Mouse (Mus musculus): ENCODE measurements around the gene Igdcc3. TPM values are rescaled to one million over a fixed set of nuclear protein-coding genes. Genes with fewer than 3 reads are reported as not detected.

The Igdcc3 gene
- total and polyA plus RNA-seq, 3 experiments, result 0.49 TPM; not detected in 2

DNA sequence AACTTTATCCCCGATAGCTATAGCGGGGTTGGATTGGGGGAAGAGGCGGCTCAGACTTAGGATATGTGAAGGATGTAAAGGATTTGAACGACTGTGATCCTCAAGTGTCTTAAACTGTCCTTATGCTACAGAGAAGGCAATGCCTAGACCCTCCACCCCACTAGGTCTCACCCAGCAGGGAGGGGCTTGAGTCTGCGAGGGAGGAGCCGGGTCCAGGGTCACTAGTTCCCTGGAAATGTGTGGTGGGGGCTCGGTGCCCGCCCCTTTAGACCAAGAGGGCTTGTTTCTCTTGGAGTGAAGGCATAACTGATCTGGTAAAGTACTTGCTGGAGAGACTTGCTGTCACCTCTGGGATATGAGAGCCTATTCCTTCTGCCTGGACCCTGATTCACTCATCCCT is 1.4 kb downstream of the Igdcc3 start:
- ATAC-seq (ENCODE audit: extremely low read depth, insufficient number of reproducible peaks, low FRiP score, poor library complexity, severe bottlenecking), result no peak

GRCm38 (mm10) chr9:65146001-65146400 is 5.0 kb downstream of the Igdcc3 start:
- ATAC-seq (ENCODE audit: extremely low read depth, insufficient number of reproducible peaks, low FRiP score, poor library complexity, severe bottlenecking), result no peak
- no peaks in the 10 kb centered on the region for H3K36me3 ChIP-seq (replicated peaks)
- TF ChIP-seq CTCF (IDR thresholded peaks at IDR 0.05; ENCODE audit: low read depth, low read length) (no peak), GATA1 (IDR thresholded peaks at IDR 0.05; ENCODE audit: borderline replicate concordance, low read length) (no peak), GATA2 (IDR thresholded peaks at IDR 0.05; ENCODE audit: borderline replicate concordance, low read depth, low read length) (no peak), TAL1 (conservative IDR thresholded peaks at IDR 0.05; ENCODE audit: low read depth, low read length) (no peak), POLR2AphosphoS5 (IDR thresholded peaks at IDR 0.05; ENCODE audit: insufficient replicate concordance, low read depth, low read length) (no peak)
- peaks cover 11% of the 10 kb centered on the region for H3K9me3 ChIP-seq (replicated peaks)
- peaks cover 37% of the 10 kb centered on the region for H3K27me3 ChIP-seq (ENCODE audit: insufficient read depth, low read length)
- H3K4me1 ChIP-seq (ENCODE audit: insufficient read depth, low read depth, low read length), result no peaks in the 10 kb centered on the region
- H3K4me3 ChIP-seq (ENCODE audit: low read depth, low read length), result no peak overlapping the region
- no peak for DNase-seq (ENCODE audit: low spot score)

More for the DNA sequence above, 1.4 kb downstream of the Igdcc3 start:
- no peak for DNase-seq (ENCODE audit: low spot score)
- Histone ChIP-seq H3K9me3 (replicated peaks) (peaks cover 20% of the 10 kb centered on the region), H3K36me3 (replicated peaks) (no peaks in the 10 kb centered on the region), H3K4me3 (ENCODE audit: low read depth, low read length) (no peak overlapping the region), H3K4me1 (ENCODE audit: insufficient read depth, low read depth, low read length) (no peaks in the 10 kb centered on the region), H3K27me3 (ENCODE audit: insufficient read depth, low read length) (peaks cover 41% of the 10 kb centered on the region)
- TF ChIP-seq GATA1 (IDR thresholded peaks at IDR 0.05; ENCODE audit: borderline replicate concordance, low read length) (no peak), POLR2AphosphoS5 (IDR thresholded peaks at IDR 0.05; ENCODE audit: insufficient replicate concordance, low read depth, low read length) (no peak), GATA2 (IDR thresholded peaks at IDR 0.05; ENCODE audit: borderline replicate concordance, low read depth, low read length) (no peak), TAL1 (conservative IDR thresholded peaks at IDR 0.05; ENCODE audit: low read depth, low read length) (no peak), CTCF (IDR thresholded peaks at IDR 0.05; ENCODE audit: low read depth, low read length) (no peak)

DNA sequence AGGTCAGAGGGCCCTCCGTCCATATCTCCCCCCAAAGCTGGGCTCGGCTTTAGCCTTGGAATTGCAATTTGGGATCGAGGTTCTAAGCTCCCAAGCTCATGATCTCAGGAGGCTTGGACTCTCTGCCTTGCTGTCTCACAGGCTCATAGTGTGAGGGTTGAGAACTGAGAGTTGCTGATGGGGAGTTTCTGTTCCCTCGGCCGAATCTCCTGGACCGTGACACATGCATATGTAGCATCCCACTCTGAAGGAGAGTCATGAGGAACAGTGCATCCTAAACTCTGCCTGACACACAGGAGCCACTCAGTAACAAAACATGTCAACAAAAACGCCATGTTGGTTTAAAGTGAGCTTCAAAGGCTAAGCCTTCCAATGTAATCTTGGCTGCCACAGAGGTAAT is 7.5 kb downstream of the Igdcc3 start:
- TF ChIP-seq POLR2AphosphoS5 (IDR thresholded peaks at IDR 0.05; ENCODE audit: insufficient replicate concordance, low read depth, low read length), result no peak
- TF ChIP-seq CTCF (IDR thresholded peaks at IDR 0.05; ENCODE audit: low read depth, low read length), result no peak
- TF ChIP-seq GATA1 (IDR thresholded peaks at IDR 0.05; ENCODE audit: borderline replicate concordance, low read length), result no peak
- no peak for TF ChIP-seq GATA2 (IDR thresholded peaks at IDR 0.05; ENCODE audit: borderline replicate concordance, low read depth, low read length)
- no peak for TF ChIP-seq TAL1 (conservative IDR thresholded peaks at IDR 0.05; ENCODE audit: low read depth, low read length)
- no peak for DNase-seq (ENCODE audit: low spot score)
- H3K27me3 ChIP-seq (ENCODE audit: insufficient read depth, low read length), result peaks cover 33% of the 10 kb centered on the region
- no peaks in the 10 kb centered on the region for H3K36me3 ChIP-seq (replicated peaks)
- no peaks in the 10 kb centered on the region for H3K4me1 ChIP-seq (ENCODE audit: insufficient read depth, low read depth, low read length)
- no peak for ATAC-seq (ENCODE audit: extremely low read depth, insufficient number of reproducible peaks, low FRiP score, poor library complexity, severe bottlenecking)
- H3K4me3 ChIP-seq (ENCODE audit: low read depth, low read length), result no peak overlapping the region
- H3K9me3 ChIP-seq (replicated peaks), result no peaks in the 10 kb centered on the region

DNA sequence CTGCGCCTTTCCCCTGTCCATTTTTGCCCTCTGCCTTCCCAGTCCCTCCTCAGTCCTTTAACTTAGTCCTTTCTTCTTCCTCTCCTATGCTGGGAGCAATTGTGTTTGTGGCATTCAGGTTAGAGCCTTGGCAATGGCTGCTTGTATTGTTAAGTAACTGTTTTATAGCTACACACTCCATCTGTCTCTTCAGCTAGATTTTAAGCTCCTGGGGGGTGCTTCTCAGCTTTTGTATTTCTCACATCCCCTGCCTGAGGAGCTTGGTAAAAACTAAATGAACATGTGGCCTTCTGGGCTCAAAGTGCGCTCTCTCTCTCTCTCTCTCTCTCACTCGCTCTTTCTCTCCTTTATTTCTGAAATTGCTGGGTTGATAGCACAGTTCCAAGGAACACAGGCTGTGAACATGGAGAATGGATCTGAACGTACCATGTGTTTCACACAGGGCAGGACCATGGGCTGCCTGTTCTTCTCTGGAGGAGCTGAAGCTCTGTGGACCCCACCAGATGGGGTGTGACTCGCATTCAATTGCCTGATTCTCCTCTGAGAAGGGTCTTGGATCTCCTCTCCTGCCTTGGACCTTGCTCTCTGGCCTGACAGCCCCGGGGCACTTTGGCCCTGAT is 11.8 kb downstream of the Igdcc3 start:
- DNase-seq (ENCODE audit: low spot score) (no peak), ATAC-seq (ENCODE audit: extremely low read depth, insufficient number of reproducible peaks, low FRiP score, poor library complexity, severe bottlenecking) (no peak)
- Histone ChIP-seq H3K4me3 (ENCODE audit: low read depth, low read length) (no peak overlapping the region), H3K4me1 (ENCODE audit: insufficient read depth, low read depth, low read length) (no peaks in the 10 kb centered on the region), H3K36me3 (replicated peaks) (no peaks in the 10 kb centered on the region), H3K27me3 (ENCODE audit: insufficient read depth, low read length) (peaks cover 43% of the 10 kb centered on the region), H3K9me3 (replicated peaks) (no peaks in the 10 kb centered on the region)
- TF ChIP-seq CTCF (IDR thresholded peaks at IDR 0.05; ENCODE audit: low read depth, low read length) (no peak), POLR2AphosphoS5 (IDR thresholded peaks at IDR 0.05; ENCODE audit: insufficient replicate concordance, low read depth, low read length) (no peak), GATA1 (IDR thresholded peaks at IDR 0.05; ENCODE audit: borderline replicate concordance, low read length) (no peak), GATA2 (IDR thresholded peaks at IDR 0.05; ENCODE audit: borderline replicate concordance, low read depth, low read length) (no peak), TAL1 (conservative IDR thresholded peaks at IDR 0.05; ENCODE audit: low read depth, low read length) (no peak)

DNA sequence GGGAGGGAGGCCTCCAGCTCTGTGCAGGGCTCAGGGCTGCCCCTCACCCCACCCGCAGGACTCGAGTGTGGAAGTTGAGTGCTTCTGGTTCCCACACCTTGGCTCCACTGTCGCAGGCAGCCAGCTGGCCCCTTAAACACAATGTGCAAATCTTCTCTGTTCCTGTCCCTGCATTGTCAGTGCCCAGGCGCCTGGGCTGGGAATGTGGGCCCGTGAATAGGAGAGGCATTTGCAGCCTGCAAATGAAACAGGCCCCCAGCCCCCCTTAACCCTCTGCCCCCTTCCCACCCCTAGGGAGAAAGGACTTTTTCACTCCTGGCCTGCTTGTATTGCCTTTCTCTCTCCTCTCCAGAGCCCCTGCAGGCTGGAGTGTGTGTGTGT is 12.3 kb downstream of the Igdcc3 start:
- no peaks in the 10 kb centered on the region for H3K36me3 ChIP-seq (replicated peaks)
- H3K4me3 ChIP-seq (ENCODE audit: low read depth, low read length), result no peak overlapping the region
- DNase-seq (ENCODE audit: low spot score) (no peak), ATAC-seq (ENCODE audit: extremely low read depth, insufficient number of reproducible peaks, low FRiP score, poor library complexity, severe bottlenecking) (no peak)
- TF ChIP-seq POLR2AphosphoS5 (IDR thresholded peaks at IDR 0.05; ENCODE audit: insufficient replicate concordance, low read depth, low read length), result no peak
- TF ChIP-seq TAL1 (conservative IDR thresholded peaks at IDR 0.05; ENCODE audit: low read depth, low read length), result no peak
- no peak for TF ChIP-seq GATA2 (IDR thresholded peaks at IDR 0.05; ENCODE audit: borderline replicate concordance, low read depth, low read length)
- no peak for TF ChIP-seq GATA1 (IDR thresholded peaks at IDR 0.05; ENCODE audit: borderline replicate concordance, low read length)
- no peak for TF ChIP-seq CTCF (IDR thresholded peaks at IDR 0.05; ENCODE audit: low read depth, low read length)
- no peaks in the 10 kb centered on the region for H3K9me3 ChIP-seq (replicated peaks)
- H3K4me1 ChIP-seq (ENCODE audit: insufficient read depth, low read depth, low read length), result no peaks in the 10 kb centered on the region
- H3K27me3 ChIP-seq (ENCODE audit: insufficient read depth, low read length), result peaks cover 39% of the 10 kb centered on the region

DNA sequence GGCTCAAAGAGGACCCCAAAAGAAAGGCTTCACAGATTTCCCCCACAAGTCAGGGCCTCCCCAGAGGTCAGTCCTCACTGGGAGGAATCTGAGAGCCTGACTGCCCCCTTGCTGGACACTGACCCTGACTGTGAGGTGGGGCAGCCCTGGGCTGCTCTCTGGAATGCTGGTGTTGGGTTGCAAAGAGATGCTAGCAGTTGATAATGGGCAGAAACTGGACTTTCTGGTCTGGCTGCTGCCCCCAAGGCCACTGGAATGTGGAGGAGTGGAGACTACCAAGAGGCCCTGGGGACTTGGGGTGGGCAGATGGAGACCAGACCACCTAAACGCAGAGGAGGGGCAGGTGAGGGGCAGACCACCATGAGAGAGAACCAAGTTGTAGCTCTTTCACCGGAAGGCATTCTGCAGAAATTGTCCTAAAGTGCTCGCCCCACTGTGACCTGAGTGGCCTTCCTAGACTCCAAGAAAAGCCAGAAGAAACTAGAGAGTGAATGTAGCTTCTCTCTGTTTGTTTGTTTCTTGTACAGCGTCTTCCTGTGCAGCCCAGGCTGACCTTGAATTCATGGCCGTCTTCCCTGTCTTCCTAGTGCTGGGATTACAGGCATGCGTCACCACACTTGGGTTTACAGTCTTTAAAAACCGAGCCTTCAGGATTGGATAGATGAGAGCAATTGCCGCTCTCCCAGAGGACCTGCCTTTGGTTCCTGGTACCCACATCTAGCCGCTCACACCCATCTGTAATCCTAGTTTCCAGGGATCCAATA is 13.9 kb downstream of the Igdcc3 start:
- Histone ChIP-seq H3K4me1 (ENCODE audit: insufficient read depth, low read depth, low read length) (no peaks in the 10 kb centered on the region), H3K27me3 (ENCODE audit: insufficient read depth, low read length) (peaks cover 46% of the 10 kb centered on the region), H3K9me3 (replicated peaks) (no peaks in the 10 kb centered on the region), H3K4me3 (ENCODE audit: low read depth, low read length) (no peak overlapping the region), H3K36me3 (replicated peaks) (no peaks in the 10 kb centered on the region)
- DNase-seq (ENCODE audit: low spot score), result no peak
- no peak for ATAC-seq (ENCODE audit: extremely low read depth, insufficient number of reproducible peaks, low FRiP score, poor library complexity, severe bottlenecking)
- no peak for TF ChIP-seq TAL1 (conservative IDR thresholded peaks at IDR 0.05; ENCODE audit: low read depth, low read length)
- TF ChIP-seq CTCF (IDR thresholded peaks at IDR 0.05; ENCODE audit: low read depth, low read length), result no peak
- TF ChIP-seq GATA1 (IDR thresholded peaks at IDR 0.05; ENCODE audit: borderline replicate concordance, low read length), result no peak
- no peak for TF ChIP-seq GATA2 (IDR thresholded peaks at IDR 0.05; ENCODE audit: borderline replicate concordance, low read depth, low read length)
- no peak for TF ChIP-seq POLR2AphosphoS5 (IDR thresholded peaks at IDR 0.05; ENCODE audit: insufficient replicate concordance, low read depth, low read length)
